Mouse (Mus musculus) C2C12 (cell line): ENCODE measurements around the gene Mrpl33. TPM values are rescaled to one million over a fixed set of nuclear protein-coding genes. Genes with fewer than 3 reads are reported as not detected.

ENCODE experiments used
- H3K27me3 ChIP-seq: one replicate; pipeline ENCODE4 v1.6.1; 2011; ENCODE audit not compliant: control insufficient read depth, insufficient read depth, insufficient read length
- H3K36me3 ChIP-seq: one replicate; pipeline ENCODE4 v1.6.1; 2011; ENCODE audit not compliant: control insufficient read depth, insufficient read depth
- H3K4me3 ChIP-seq: one replicate; pipeline ENCODE4 v1.5.1; 2011; ENCODE audit warnings: mild to moderate bottlenecking, control low read depth; ENCODE audit not compliant: poor library complexity, insufficient read depth, severe bottlenecking
- H3K79me2 ChIP-seq: one replicate; pipeline ENCODE4 v1.6.1; 2011; ENCODE audit not compliant: control insufficient read depth, insufficient read depth
- H3K79me3 ChIP-seq: one replicate; pipeline ENCODE4 v1.6.1; 2011; ENCODE audit warnings: low read depth, control low read depth
- H3ac ChIP-seq: one replicate; pipeline ENCODE3; 2011; ENCODE audit warnings: low read depth; ENCODE audit not compliant: control insufficient read depth, insufficient read length
- CEBPB ChIP-seq: IDR thresholded peaks from one replicate; pipeline ENCODE4 v1.6.1; 2011; ENCODE audit warnings: low read depth, mild to moderate bottlenecking, control low read depth, moderate library complexity
- CTCF ChIP-seq: IDR thresholded peaks from one replicate; pipeline ENCODE4 v1.5.1; 2011; ENCODE audit not compliant: control insufficient read depth, insufficient read depth, insufficient read length
- FOSL1 ChIP-seq: IDR thresholded peaks from one replicate; pipeline ENCODE4 v1.8.0; 2011; ENCODE audit warnings: mild to moderate bottlenecking, low read length; ENCODE audit not compliant: poor library complexity, insufficient read depth, severe bottlenecking
- MAX ChIP-seq: IDR thresholded peaks from one replicate; pipeline ENCODE4 v1.6.1; 2011; ENCODE audit warnings: mild to moderate bottlenecking, control low read depth
- MYOD1 ChIP-seq: IDR thresholded peaks from one replicate; pipeline ENCODE4 v1.6.1; 2011; ENCODE audit warnings: low read depth; ENCODE audit not compliant: control insufficient read depth, insufficient read length
- MYOG ChIP-seq: IDR thresholded peaks from one replicate; pipeline ENCODE4 v1.6.1; 2011; ENCODE audit not compliant: control insufficient read depth, insufficient read length; ENCODE audit errors: extremely low read depth
- USF1 ChIP-seq: IDR thresholded peaks from one replicate; pipeline ENCODE4 v1.6.1; 2011; ENCODE audit warnings: low read depth, mild to moderate bottlenecking, control low read depth, moderate library complexity
- polyA plus RNA-seq: library from polyadenylated mRNA; unstranded; fragments of >200 nt; fragmentation: generic; extraction: Trizol; gene quantifications from one replicate; pipeline ENCODE4 v1.2.1, GENCODE M21; 2012; ENCODE audit warnings: missing spikeins

Gene Mrpl33
- polyA plus RNA-seq, 1 experiment, result 228 TPM

- no peaks in the 10 kb centered on the region for H3K36me3 ChIP-seq
- H3K79me3 ChIP-seq, result no peaks in the 10 kb centered on the region
- H3K27me3 ChIP-seq, result no peaks in the 10 kb centered on the region
- no peak overlapping the region for H3ac ChIP-seq
- no peaks in the 10 kb centered on the region for H3K79me2 ChIP-seq
- no peak overlapping the region for H3K4me3 ChIP-seq
- TF ChIP-seq CTCF (no peak), USF1 (no peak), MYOG (no peak), MYOD1 (no peak), FOSL1 (no peak), CEBPB (no peak), MAX (no peak)
These were observed 69.4 kb downstream of the Mrpl33 start for GRCm38 (mm10) chr5:31666176-31666575.

- Histone ChIP-seq H3K79me3 (no peaks in the 10 kb centered on the region), H3K36me3 (no peaks in the 10 kb centered on the region), H3K27me3 (no peaks in the 10 kb centered on the region), H3ac (no peak overlapping the region), H3K4me3 (no peak overlapping the region), H3K79me2 (no peaks in the 10 kb centered on the region)
- TF ChIP-seq CTCF, result no peak
- no peak for TF ChIP-seq FOSL1
- TF ChIP-seq USF1, result no peak
- no peak for TF ChIP-seq MYOD1
- TF ChIP-seq CEBPB, result no peak
- no peak for TF ChIP-seq MYOG
- no peak for TF ChIP-seq MAX
These were observed 71.7 kb downstream of the Mrpl33 start for GRCm38 (mm10) chr5:31668325-31668968.

- TF ChIP-seq MYOG (no peak), MYOD1 (no peak)
- H3K79me2 ChIP-seq, result no peaks in the 10 kb centered on the region
- H3K27me3 ChIP-seq, result no peaks in the 10 kb centered on the region
These were observed 73.2 kb downstream of the Mrpl33 start for GRCm38 (mm10) chr5:31669984-31670383.

GRCm38 (mm10) chr5:31671137-31671536 lies 74.4 kb downstream of the Mrpl33 start:
- Histone ChIP-seq H3K79me2 (no peaks in the 10 kb centered on the region), H3K4me3 (no peak overlapping the region), H3K27me3 (no peaks in the 10 kb centered on the region), H3ac (no peak overlapping the region), H3K36me3 (no peaks in the 10 kb centered on the region), H3K79me3 (no peaks in the 10 kb centered on the region)
- TF ChIP-seq CEBPB (no peak), FOSL1 (no peak), CTCF (no peak), MYOG (no peak), MAX (no peak), MYOD1 (no peak), USF1 (no peak)

More at GRCm38 (mm10) chr5:31669984-31670383, 73.2 kb downstream of the Mrpl33 start:
- no peaks in the 10 kb centered on the region for H3K79me3 ChIP-seq
- H3K36me3 ChIP-seq, result no peaks in the 10 kb centered on the region
- no peak overlapping the region for H3ac ChIP-seq
- H3K4me3 ChIP-seq, result no peak overlapping the region

GRCm38 (mm10) chr5:31673431-31673830 lies 76.7 kb downstream of the Mrpl33 start:
- H3K27me3 ChIP-seq, result no peaks in the 10 kb centered on the region
- H3ac ChIP-seq, result no peak overlapping the region
- H3K4me3 ChIP-seq, result no peak overlapping the region
- H3K79me2 ChIP-seq, result no peaks in the 10 kb centered on the region
- TF ChIP-seq MYOD1, result no peak
- TF ChIP-seq FOSL1, result no peak
- TF ChIP-seq CTCF, result no peak
- no peak for TF ChIP-seq CEBPB
- no peak for TF ChIP-seq MAX
- no peak for TF ChIP-seq MYOG
- no peak for TF ChIP-seq USF1
- no peaks in the 10 kb centered on the region for H3K36me3 ChIP-seq
- no peaks in the 10 kb centered on the region for H3K79me3 ChIP-seq

GRCm38 (mm10) chr5:31678000-31678399 lies 81.3 kb downstream of the Mrpl33 start:
- no peak overlapping the region for H3ac ChIP-seq
- no peaks in the 10 kb centered on the region for H3K79me3 ChIP-seq
- H3K36me3 ChIP-seq, result no peaks in the 10 kb centered on the region
- no peaks in the 10 kb centered on the region for H3K79me2 ChIP-seq
- no peak overlapping the region for H3K4me3 ChIP-seq
- H3K27me3 ChIP-seq, result no peaks in the 10 kb centered on the region
- no peak for TF ChIP-seq FOSL1
- TF ChIP-seq MYOD1, result no peak
- TF ChIP-seq USF1, result no peak
